Mouse (Mus musculus): ENCODE measurements around the gene Tnk2.

The Tnk2 gene

GRCm38 (mm10) chr16:32660095-32660494, 16.4 kb downstream of the Tnk2 start:
- no peak for DNase-seq (ENCODE audit: low spot score in 2 of 2)

- peak; percentile 89 to 90 for DNase-seq (ENCODE audit: low spot score in 2 of 2)
Observed at GRCm38 (mm10) chr16:32660557-32661321, 17.1 kb downstream of the Tnk2 start.

- DNase-seq (ENCODE audit: low spot score in 2 of 2), result no peak
Observed at GRCm38 (mm10) chr16:32661493-32661921, 17.8 kb downstream of the Tnk2 start.

- no peak for DNase-seq (ENCODE audit: low spot score in 2 of 2)
Observed at GRCm38 (mm10) chr16:32662372-32662771, 18.7 kb downstream of the Tnk2 start.

GRCm38 (mm10) chr16:32663231-32663858, 19.7 kb downstream of the Tnk2 start:
- no peak for DNase-seq (ENCODE audit: low spot score in 2 of 2)

- DNase-seq (ENCODE audit: low spot score in 2 of 2), result no peak
Observed at GRCm38 (mm10) chr16:32664211-32664610, 20.5 kb downstream of the Tnk2 start.

- peak; percentile 59 to 75 for DNase-seq (ENCODE audit: low spot score in 2 of 2)
Observed at GRCm38 (mm10) chr16:32665851-32666665, 22.4 kb downstream of the Tnk2 start.

GRCm38 (mm10) chr16:32666671-32667551, 23.2 kb downstream of the Tnk2 start:
- DNase-seq (ENCODE audit: low spot score in 2 of 2), result no peak

GRCm38 (mm10) chr16:32667552-32667872, 23.8 kb downstream of the Tnk2 start:
- DNase-seq (ENCODE audit: low spot score in 2 of 2), result no peak

- no peak for DNase-seq (ENCODE audit: low spot score in 2 of 2)
Observed at GRCm38 (mm10) chr16:32668030-32668429, 24.4 kb downstream of the Tnk2 start.

- no peak for DNase-seq (ENCODE audit: low spot score in 2 of 2)
Observed at GRCm38 (mm10) chr16:32668472-32668871, 24.8 kb downstream of the Tnk2 start.

- no peak for DNase-seq (ENCODE audit: low spot score in 2 of 2)
Observed at GRCm38 (mm10) chr16:32669243-32669642, 25.6 kb downstream of the Tnk2 start.

GRCm38 (mm10) chr16:32670354-32671124, 26.9 kb downstream of the Tnk2 start:
- no peak for DNase-seq (ENCODE audit: low spot score in 2 of 2)

- no peak for DNase-seq (ENCODE audit: low spot score in 2 of 2)
Observed at GRCm38 (mm10) chr16:32671206-32671887, 27.7 kb downstream of the Tnk2 start.

GRCm38 (mm10) chr16:32672250-32672649, 28.6 kb downstream of the Tnk2 start:
- no peak for DNase-seq (ENCODE audit: low spot score in 2 of 2)

- DNase-seq (ENCODE audit: low spot score in 2 of 2), result no peak
Observed at GRCm38 (mm10) chr16:32672861-32673560, 29.3 kb downstream of the Tnk2 start.

GRCm38 (mm10) chr16:32674121-32674740, 30.6 kb downstream of the Tnk2 start:
- DNase-seq (ENCODE audit: low spot score in 2 of 2), result no peak

GRCm38 (mm10) chr16:32677040-32677700, 33.5 kb downstream of the Tnk2 start:
- no peak for DNase-seq (ENCODE audit: low spot score in 2 of 2)

GRCm38 (mm10) chr16:32677903-32678302, 34.2 kb downstream of the Tnk2 start:
- DNase-seq (ENCODE audit: low spot score in 2 of 2), result no peak
